Mouse (Mus musculus) urinary bladder, adult 2 months (tissue): ENCODE data around the gene Tcf7l1. TPM values are rescaled to one million over a fixed set of nuclear protein-coding genes. Genes with fewer than 3 reads are reported as not detected.
"Not testable (repeated sequence)": the region's sequence is repeated elsewhere in the genome, so short reads cannot be mapped to it uniquely, and the experiment has no call there.

Experiments used
- DNase-seq: peaks from one replicate; pipeline ENCODE4 v3.0.0; 2022; ENCODE audit warnings: low spot score
- polyA plus RNA-seq: library from polyadenylated mRNA; depleted of rRNA; stranded (reverse); fragments of >200 nt; gene quantifications from 2 replicates; pipeline ENCODE4 v1.2.3, GENCODE M21; 2012; rRNA removed

The Tcf7l1 gene
- polyA plus RNA-seq = 19.5 and 28.0 TPM in 2 replicates

DNA sequence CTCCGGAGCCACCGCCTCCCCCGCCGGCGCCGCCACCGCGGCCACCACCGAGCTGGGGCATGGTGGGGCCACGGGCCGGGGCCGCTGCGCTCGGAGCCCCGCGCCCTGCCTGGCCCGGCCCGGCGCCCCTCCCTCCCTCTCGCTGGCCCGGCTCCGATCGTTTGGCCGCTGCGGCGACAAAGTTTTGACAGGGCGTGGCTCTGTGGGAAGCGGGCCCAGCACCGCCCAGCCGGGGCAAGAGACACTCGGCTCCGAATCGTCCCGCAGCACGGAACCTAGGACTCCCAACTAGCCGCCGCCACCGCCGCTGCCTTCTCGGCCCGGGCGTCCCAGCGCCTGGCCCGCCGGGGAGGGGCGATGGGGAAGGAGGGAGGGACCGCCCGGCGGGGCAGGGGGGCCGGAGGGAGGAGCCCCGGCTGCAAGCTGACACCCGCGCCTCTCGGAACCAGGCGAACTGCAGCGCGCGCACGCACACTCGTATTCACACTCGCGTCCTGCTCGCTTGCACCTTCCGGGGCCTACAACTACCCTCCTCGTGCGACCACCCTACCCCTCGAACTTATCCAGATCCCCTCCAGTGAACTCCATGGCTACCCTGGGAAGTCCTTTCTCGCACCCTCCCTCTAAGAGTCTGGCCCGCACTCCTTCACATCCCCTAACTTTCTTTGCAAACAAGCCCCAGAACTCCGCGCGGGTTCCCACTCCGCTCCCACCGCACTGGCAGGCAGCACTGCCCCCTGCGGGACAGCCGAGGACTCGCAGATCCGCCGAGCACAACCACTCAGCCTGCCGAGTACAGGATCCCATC, at the start of gene Tcf7l1:
Gene Tcf7l1, minus strand, starts transcription at position 363 of the 808 bp plus-strand sequence.
- peak; percentile 89 for DNase-seq

DNA sequence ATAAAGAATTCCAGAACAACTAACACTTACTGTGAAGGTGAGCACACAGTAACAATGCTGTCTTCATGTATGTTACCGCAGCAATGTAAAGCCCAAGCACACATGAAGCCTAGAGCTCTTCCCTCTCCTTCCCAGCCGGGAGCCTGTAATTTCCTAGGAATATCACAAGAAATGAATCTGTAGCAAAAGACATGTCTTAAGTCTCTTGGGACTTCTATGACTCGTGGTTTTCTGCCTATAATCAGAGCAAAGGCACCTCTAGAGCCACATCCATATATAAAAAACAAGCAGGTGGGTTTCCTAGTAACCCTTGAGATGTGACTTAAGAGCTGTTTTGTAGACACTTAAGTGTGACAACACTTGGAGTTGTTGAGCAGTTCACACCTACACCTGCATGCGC, 48.7 kb upstream of the Tcf7l1 start:
- DNase-seq = no peak

DNA sequence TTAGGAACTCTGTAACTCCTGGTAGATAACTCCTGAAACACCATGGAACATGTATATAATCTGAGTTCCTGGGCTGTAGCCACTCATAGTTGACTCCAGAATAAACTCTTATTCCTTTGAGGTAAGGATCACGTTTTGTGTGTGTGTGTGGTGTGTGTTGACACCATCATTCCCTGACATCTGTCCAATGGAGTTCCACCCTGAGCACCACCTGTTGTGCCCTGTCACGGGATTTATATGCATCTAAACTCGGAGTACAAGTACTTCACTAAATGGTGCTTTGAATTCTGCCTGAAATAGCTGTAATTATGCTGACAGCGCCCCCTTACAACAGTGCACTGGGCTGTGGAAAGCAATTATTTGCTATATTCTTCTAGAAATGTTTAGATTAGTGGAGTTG, 45.5 kb upstream of the Tcf7l1 start:
- no peak for DNase-seq

DNA sequence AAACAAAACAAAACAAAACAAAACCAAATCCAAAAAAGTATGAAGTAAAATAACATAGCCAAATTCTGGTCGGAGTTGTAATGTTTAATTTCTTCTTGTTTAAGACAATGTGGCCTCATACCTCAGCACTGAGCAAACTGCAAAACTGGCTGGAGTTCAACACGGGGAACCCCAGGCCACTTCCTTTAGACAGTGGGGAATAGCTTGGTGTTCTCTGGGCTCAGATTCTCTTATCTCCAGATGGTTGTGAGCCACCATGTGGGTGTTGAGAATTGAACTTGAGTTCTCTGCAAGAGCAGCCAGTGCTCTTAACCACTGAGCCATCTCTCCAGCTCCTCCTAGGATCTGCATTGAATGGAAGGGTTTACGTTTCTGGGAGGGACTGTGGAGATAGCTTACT, 42.8 kb upstream of the Tcf7l1 start:
- DNase-seq = no peak

DNA sequence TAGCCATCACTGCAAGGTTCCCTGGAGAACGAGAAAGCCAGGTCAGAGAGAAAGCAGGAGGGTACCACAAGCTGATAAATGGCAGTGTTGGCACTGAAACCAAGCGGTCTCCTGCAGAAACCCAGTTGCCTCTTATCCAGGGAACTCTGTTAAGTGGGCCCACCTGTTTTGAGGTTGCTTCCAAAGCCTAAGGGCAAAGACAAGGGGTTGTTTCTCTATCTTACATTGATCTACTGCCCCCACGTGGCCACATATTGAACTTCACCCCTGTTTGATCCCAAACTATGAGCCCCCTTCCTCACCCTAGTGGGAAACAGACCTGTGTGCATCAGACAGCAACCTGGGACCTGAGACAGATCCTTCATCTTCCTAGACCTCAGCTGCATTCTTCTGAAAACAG, 42.2 kb upstream of the Tcf7l1 start:
- peak; percentile 44 for DNase-seq

DNA sequence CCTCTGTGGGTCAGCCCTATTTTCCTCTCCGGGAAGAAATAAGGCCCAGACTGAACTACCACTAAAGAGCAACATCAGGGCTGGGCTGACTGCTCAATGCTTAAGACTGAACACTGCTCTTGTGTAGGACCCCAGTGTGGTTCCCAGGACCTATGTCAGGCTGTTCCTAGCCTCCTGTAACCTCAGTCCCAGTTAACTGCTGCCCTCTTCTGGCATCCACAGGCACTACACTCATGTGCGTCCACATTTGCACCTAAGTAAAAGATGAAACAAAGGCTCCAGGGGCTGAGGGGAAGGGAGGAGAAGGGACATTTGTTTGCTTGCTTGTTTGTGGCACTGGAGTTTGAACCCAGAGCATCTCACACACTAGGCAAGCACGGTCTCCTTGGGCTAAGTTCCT, 39.8 kb upstream of the Tcf7l1 start:
- no peak for DNase-seq

DNA sequence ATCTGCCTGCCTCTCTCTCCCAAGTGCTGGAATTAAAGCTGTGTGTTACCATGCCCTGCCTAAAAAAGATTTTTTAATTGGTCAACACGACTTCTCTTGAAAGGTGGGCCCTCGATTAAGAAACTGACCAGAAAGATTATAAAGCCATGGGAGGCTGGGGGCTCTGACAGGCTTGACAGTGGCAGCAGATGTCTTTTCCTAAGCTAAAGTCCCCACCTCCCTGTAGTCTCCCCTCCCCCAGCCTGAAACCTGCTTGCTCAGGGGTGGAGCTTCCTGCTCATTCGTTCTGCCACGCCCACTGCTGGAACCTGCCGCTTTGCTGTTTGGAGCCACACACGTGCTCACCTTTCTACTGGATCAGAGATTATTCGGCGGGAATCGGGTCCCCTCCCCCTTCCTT, 39.0 kb upstream of the Tcf7l1 start:
- not testable (repeated sequence) for DNase-seq

DNA sequence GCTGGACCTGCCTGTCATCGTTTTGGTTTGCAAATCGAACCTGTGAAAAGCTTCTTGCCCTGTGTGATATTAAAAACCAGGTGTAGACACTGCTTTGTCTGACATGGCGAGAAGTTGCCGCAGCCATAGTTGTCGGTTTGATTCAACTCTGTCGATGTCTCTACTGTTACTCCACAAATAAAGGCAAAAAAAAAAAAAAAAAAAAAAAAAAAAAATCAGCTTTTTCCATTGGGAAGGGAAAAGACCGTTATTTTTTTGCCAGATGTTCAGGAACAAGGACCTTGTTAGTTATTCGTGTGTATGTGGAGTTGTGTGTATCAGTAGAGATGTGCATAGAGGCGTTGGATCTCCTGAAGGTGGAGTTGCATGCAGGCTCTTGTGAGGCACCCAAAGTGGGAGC, 36.7 kb upstream of the Tcf7l1 start:
- no peak for DNase-seq

DNA sequence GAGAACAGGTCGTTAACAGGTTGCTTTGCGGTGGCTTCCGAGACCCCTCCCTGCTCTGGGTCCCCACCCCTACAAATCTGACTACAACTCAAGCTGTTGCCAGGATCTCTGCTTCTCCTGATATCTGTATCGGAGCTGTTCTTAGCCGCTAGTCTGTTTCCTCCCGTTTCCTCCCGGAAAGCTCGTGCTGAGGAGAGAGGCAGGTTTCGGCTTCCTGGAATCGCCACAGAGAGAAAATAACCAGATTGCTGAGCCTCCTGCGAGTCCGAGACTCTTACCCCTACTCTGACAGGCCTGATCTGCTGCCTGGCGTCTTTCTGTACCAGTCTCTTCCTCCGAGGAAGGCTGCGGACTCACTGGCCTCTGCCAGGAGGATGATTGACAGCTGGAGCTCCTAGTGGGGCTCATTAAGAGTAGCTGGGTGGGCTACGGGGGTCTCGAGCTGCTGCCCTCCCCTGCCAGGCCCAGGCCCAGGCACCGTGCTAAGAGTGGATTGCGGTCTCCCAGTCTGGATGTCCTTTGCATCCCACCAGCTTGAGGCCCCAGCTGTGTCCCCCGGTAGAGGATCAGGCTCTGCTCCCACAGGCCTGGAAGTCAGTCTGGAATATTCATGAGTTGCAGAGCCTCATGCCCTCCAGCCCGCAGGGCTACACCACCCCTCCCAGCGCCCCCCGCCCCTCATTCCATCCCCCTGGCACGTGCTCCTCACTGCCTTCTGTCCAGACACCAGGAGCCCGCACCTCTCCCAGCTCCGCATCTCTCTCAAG, 36.1 kb upstream of the Tcf7l1 start:
- DNase-seq = no peak

DNA sequence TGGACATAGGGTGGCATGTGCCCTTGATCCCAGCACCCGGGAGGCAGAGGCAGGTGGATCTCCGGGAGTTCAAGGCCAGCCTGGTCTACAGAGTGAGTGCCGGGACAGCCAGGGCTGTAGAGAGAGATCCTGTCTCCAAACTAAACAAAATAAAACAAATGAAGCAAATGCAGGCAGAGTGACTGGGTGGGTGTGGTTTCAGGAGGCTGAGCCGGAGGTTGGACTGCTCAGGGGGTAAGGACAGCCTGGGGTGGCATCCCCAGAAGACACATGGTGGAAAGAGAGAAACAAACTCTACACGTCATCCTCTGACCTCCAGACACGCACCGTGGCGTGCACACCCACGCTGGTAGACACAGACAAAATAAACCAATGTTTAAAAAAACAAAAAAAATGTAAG, 24.4 kb upstream of the Tcf7l1 start:
- DNase-seq = no peak

DNA sequence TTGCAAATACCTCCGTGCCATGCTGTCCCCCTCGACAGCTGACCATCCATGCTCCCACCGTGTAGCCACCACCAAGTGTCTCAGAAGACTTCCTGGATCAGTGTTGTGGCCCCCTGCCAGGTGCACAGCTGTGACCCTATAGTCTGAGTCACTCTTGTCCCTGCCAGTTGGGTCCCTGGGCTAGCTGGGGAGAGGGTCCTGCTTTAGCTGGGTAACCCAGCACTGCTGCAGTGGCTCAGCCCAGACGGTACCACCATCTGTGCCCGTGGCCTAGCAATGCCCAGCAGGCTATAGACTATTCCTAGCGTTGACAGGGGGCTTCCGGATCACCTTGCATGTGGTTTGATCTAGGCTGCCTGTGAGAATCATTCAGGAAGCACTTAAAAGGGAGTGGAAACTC, 21.2 kb upstream of the Tcf7l1 start:
- no peak for DNase-seq

DNA sequence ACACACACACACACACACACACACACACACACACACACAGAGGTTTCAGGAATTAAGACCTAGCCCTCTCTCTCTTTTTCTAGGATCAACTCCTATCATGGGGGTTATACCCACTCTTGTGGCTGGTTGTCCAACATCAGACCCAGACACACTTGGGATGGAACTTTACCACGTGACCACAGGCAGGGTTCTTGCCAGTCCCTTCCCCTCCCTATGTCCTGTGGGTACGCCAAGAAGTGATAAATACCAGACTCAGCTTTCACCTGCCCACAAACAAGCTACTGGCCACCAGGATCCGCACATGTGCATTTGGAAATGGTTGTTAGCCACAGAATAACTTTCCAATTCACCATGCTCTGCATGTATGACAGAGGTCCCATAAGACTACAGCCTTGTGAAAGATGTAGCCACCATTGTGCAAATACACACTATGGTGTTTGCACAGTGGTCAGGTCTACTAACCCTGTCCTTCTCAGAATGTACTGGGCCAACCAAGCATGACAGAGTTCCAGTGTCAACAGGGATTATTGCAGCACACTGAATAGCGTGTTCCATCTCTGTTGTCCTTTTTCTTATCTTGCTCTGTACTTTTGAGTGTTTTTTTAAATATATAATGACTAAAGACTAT, 20.6 kb upstream of the Tcf7l1 start:
- DNase-seq = no peak

DNA sequence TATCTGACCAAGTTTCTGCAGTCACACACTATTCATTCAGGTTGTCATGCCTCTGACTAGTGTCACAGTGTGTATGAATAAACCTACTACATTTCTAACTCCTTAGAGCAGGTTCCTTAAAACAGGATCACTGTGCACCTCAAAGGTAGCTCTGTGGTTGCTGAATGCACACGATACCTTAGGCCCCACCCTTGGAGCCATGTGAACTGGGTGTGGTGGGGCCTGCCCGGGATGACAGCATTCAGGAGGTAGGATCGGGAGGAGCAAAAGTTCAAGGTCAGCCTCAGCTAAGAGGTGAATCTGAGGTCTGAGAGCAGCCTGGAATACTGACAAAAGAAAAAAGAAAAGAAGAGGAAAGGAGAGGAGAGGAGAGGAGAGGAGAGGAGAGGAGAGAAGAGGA, 19.3 kb upstream of the Tcf7l1 start:
- no peak for DNase-seq

DNA sequence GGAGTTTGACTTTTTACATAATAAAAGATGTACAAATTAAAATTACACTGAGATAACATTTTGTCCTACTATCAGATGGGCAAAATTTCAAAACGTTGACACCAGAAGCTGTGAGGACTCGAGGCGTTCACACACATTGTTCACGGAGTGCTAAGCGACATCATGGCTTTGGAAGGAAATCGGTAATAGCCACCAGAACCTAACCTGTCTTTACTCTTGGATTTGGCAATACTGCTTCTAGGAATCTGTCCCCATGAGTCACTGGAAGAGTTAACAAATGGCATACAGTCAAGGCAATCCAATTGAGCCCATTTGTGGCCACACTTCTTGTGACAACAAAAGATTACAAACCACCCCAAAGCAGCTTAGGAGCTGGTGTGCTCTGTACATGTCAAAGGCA, 14.6 kb upstream of the Tcf7l1 start:
- no peak for DNase-seq

DNA sequence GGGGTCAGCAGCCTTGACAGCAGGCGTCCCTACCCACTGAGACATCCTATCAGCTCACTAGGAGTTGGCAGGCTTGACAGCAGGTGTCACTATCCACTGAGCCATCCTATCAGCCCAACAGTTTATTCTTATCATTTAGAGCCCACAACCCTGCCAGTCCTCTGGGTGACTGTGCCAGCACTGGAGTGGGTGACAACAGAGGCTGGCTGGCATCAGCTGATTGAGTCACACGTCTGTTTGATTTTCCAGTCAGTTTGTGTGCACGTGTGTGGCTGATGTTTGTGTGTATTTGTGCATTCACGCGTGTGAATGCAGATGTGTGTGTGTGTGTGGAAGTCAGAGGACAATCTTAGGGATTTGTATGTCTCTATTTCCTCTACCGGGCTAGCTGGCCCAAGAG, 13.1 kb upstream of the Tcf7l1 start:
- no peak for DNase-seq

DNA sequence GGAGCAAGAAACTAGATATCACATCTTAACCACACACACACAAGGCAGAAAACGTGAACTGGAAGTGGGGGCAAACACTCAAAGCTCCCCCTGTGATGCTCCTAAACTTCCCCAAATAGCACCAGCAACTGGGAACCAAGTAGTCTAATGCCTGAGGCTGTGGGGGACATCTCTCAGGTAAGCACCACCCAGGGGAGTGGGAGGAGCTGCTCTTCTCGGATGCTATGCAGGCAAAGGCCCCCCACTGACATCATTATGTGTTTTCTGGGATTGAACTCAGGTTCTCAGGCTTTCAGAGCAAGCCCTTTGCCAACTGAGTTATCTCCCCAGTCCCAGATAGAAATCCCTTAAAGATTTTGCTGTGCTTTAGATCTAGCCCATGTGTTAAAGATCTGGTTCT, 11.6 kb upstream of the Tcf7l1 start:
- no peak for DNase-seq

DNA sequence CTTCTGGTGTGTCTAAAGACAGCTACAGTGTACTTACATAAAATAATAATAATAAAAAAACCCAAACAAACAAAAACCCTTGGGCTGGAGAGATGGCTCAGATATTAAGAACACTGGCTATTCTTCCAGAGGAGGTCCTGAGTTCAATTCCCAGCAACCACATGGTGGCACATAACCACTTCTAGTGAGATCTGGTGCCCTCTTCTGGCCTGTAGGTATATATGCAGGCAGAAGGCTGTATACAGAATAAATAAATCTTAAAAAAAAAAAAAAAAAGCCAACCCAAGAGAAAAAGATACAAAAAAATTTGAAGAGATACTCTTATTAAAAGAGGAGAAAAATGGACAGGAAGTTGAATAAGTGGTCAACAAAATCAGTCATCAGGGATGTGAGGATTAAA, 8.7 kb upstream of the Tcf7l1 start:
- DNase-seq = no peak

DNA sequence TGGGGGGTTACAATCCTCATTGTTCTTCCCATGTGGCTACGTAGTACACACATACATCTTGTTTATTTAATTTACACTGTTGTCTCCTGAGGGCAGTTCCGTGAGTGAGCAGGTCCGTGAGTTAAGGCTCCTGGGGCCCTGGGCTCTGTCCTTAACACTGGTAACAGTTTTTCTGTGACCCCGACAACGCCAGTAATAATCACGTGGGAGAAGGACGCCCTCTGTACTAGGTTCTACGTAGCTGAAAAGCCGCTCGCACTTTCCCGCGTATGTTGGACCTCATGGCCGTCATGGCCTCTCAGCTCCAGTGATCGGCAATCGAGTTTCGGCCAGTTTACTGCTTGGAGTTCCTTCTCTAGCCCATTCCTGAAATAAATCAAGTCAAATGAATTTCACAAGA, 6.4 kb upstream of the Tcf7l1 start:
- DNase-seq = no peak

DNA sequence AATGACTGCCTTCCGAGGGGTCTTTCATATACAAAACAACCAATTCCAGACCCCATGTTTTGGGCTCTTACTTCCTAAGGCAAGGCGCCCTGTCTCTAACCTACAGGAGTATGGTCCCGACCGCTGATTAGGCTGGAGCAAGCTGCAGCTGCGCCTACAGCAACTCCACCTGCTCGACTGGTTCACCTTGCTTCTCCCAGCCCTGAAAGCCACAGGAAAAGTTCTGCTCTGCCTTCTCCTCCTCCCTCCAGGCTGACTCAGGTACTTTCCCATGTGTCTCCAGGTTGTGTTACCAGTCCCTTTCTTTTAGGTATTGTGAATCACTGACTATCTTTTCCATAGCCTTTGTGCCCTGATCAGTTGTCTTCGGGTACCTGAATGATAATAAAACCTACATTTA, 5.8 kb upstream of the Tcf7l1 start:
- DNase-seq = no peak

DNA sequence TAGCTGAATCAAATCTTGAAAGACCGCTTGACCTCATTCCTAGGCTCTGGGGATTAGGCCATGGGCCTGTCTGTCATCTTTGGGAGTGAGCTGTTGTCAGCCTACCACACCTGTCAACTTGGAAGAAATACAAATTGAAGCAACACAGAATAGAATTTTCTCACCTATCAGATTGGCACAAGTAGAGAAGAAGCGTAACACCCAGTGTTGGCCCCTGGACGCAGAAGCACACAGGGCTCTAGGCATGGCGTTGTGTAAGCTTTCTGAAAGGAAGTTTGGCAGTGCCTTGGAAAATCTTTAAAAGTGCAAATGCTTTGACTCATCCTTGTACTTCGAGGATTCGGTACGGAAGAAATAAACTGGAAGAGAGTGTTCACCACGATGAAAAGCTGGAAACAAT, 3.6 kb upstream of the Tcf7l1 start:
- no peak for DNase-seq

DNA sequence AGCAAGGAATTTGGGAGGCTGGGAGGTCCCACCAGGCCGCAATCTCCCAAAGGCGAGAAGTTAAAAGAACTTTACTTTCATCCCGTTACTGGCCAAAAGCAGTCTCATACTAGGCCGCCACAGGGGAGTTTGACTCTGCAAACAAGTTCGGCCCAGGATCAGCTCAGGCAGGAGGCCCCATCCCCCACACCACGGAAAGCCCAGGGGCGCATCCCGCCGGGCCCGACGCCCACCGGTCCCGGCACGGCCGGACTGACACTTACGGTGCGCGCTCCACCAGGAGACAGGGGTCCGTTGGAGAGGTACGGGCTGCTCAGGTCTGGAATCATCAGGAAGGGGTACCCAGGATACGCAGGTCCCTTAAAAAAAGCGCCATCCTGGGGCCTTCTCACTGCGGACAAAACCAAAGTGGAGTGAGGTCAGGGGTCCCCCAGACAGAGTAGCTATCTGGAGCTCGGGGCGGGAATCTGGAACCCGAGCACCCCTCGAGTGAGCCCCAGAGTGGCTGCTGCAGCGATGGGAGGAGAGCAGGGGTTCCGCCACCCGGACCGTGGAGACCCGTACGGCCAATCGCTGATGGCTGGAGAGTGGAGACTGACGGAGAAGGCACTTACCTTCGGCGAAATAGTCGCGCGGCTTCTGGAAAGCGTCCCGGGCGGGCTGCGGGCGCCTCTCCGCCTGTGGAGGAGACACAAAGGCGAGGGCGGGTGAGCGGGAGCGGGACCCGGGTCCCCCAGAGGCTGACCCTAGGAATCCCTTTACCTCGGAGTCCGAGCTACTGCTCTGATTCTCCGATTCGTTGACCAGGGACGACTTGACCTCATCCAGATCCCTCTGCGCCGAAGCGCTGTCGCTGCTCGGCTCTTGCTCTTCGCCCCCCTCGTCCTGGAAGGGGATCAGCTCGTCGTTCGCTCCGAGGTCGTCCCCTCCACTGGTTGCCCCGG, 834 bp downstream of the Tcf7l1 start:
- peak; percentile 41 for DNase-seq
